Mouse (Mus musculus): Measurements from ENCODE around the gene Cenpv.

GRCm38 (mm10) chr11:62558152-62558551 lies 19.1 kb upstream of the Cenpv start:
- TF ChIP-seq CTCF (IDR thresholded peaks at IDR 0.05; ENCODE audit: extremely low read depth, insufficient read depth, low read length) (no peak), POLR2A (IDR thresholded peaks at IDR 0.05; ENCODE audit: extremely low read depth, insufficient read depth, low read length) (no peak)
